Mouse (Mus musculus) left cerebral cortex, adult 2 months (tissue): Measurements from ENCODE around the gene Pde10a. TPM values are rescaled to one million over a fixed set of nuclear protein-coding genes. Genes with fewer than 3 reads are reported as not detected.

Experiments
- DNase-seq, 2 experiments: peaks; one replicate each; pipeline ENCODE4 v3.0.0; 2021 to 2022; ENCODE audit warnings: low spot score in 2 of 2, mixed read lengths in 1 of 2; ENCODE audit errors: extremely low spot score in 1 of 2
- H3K27ac ChIP-seq: fragments of 200-600 bp; 2 replicates; pipeline ENCODE4 v1.8.1; 2022
- H3K4me3 ChIP-seq: fragments of 200-600 bp; 2 replicates; pipeline ENCODE4 v1.8.1; 2022
- CTCF ChIP-seq: fragments of 200-600 bp; IDR thresholded peaks from 2 replicates; pipeline ENCODE4 v1.8.1; 2022; ENCODE audit warnings: antibody characterized with exemption, mild to moderate bottlenecking, moderate library complexity
- intact Hi-C: fragments of 180-260 bp; cut with DNase I; formaldehyde crosslinking; loops from one replicate; pipeline ENCODE4 v1.15.1; 2025
- total RNA-seq, 2 experiments: library from RNA; stranded (reverse); gene quantifications; 2 replicates each; pipeline ENCODE4 v1.2.3; 2021

The Pde10a gene
- total RNA-seq, 2 experiments from 2014 or later = 78.0 to 113 TPM

DNA sequence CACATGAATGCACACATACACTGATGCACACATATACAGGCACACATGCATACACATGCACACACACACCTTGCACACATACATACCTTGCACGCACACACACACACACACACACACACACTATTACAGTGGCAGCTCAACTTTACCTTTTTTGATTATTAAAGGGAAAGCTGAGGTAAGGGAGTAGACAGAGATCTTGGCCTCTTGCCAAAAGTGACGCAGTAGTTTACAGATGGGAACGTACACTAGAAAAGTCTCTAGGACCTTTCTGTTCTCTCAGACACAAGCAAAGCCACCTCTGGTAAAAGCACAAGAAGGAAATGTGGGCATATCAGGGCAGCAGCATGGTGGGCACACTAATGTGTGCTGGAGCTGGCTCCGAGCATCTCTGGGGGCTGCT lies 317.5 kb downstream of the Pde10a start:
- no peak for TF ChIP-seq CTCF
- intact Hi-C loops = no loop called here
- Histone ChIP-seq H3K4me3 (no peak overlapping the region), H3K27ac (no peak overlapping the region)
- no peak for DNase-seq

DNA sequence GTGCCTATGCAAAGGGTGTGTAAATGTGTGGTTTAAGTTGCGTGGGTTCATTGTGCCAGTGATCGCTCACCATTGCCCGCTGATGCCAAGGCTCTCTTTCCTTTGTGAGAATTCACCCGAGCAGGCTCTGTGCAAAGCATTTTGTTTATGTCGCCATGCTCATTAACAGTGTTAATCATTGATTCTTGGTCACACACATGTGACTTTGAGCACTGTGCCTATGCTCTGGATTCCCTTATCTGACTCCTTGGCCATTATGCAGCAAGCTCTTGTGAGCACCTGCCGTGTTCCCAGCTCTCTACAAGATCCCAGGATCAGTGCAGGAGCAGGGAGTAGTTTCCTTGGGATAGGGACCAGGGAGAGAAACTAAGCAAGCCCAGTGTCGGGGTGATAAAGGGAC lies 318.8 kb downstream of the Pde10a start:
- intact Hi-C loops = no loop called here
- DNase-seq = no peak

DNA sequence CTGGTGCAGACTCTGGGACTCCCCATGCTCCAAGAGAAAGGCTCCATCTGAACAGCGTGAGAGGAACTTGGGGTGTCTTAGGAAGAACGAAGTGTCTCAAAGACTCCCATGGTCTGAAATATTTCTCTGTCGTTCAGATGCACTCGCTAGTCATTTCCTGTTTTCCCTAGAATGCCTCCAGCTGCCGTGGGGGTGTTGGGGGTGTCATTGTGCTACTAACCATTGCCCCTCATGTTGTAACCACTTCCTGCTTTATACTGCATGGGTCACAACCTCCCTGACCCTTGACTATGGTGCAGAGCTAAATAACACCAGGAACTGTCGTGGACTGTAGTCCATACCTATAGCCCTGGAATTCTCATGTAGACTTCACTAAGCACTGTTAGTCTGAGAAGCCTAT lies 321.3 kb downstream of the Pde10a start:
- intact Hi-C loops = no loop called here
- no peak for TF ChIP-seq CTCF
- Histone ChIP-seq H3K27ac (no peak overlapping the region), H3K4me3 (no peak overlapping the region)
- no peak for DNase-seq

More for the DNA sequence above, 318.8 kb downstream of the Pde10a start:
- no peak for TF ChIP-seq CTCF
- Histone ChIP-seq H3K27ac (no peak overlapping the region), H3K4me3 (no peak overlapping the region)

DNA sequence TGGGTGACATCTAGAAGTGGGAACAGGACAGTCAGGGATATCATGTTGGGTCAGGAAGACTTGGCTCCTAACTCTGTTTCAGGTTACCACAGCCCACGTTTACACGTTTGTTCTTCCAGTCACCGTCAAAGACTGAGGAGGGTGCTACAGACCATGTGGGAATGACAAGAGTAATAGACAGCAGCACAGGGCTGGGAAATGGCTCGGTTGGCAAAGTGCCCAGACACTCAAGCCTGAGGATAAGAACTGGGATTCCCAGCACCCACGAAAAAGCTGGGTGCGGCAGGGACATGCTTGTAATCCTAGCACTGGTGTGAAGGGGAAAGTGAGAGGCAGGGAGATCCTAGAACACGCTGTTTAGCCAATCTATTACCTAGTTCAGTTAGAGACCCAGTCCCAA lies 322.4 kb downstream of the Pde10a start:
- TF ChIP-seq CTCF = no peak
- no peak overlapping the region for H3K4me3 ChIP-seq
- intact Hi-C loops = no loop called here
- peak; percentile 45 to 50 for DNase-seq
- no peak overlapping the region for H3K27ac ChIP-seq

DNA sequence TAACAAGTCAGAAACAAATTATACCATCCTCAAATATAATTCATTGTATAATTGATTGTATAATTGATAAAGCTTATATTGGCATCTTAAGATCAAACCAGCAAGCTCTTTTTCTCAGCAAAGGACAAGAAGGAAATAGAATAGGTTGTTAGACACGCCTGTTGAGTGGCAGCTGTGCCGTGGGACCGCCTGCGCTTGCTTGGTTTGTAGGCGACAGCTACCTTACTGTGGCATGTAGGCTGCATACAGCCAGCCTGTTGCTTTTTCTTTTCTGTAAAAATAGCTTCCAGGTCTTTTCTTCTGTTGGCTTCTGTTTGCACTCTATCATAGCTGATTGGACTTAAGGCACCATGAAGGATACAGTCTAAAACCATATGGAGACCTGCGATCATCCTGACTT lies 326.7 kb downstream of the Pde10a start:
- intact Hi-C loops = no loop called here
- TF ChIP-seq CTCF = no peak
- no peak overlapping the region for H3K27ac ChIP-seq
- no peak overlapping the region for H3K4me3 ChIP-seq
- DNase-seq = no peak

DNA sequence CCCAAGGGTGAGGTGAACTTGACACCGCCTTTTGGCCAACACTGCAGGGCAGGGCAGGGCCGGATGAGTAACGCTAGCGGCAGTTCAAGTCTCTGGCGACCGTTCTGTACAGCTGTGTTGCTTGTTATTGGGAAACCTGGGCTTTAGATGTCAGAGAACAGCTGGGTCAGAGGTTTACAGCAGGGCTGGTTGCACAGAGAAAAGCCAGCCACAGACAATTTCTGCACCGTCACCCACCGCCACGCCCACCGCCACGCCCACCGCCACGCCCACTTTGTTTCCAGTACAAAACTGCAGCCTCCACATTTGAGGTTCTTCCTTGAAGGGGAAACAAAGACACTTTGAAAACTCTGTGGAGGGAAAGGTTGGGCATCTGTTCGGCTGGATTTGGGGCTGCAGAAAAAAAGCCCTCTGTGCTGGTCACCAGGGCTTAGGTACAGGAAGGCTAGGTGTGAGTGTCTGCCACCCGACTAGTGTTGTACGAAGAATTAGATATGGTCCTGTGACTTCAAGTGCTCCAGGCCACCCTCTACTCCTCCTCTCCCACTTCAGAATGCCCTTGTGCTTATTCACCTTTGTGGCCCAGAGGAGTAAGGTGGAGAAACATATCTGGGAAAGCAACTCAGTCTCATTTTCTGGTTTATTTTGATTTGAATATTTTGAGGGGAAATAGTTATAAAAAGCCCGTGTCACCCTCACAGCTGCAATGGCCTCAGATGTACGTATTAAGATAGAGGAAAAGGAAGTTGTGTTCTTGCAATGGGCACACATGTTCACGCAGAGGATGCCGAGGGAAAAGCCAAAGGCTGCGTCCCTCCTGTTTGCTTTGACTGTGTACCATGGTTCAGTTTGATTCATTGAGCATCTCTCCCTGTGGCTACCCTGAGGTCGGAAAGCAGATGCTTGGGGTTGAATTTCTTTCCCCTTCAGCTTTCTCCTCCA lies 331.5 kb downstream of the Pde10a start:
- TF ChIP-seq CTCF = no peak
- Histone ChIP-seq H3K27ac (no peak overlapping the region), H3K4me3 (no peak overlapping the region)
- DNase-seq = no peak
- intact Hi-C loops = no loop called here

DNA sequence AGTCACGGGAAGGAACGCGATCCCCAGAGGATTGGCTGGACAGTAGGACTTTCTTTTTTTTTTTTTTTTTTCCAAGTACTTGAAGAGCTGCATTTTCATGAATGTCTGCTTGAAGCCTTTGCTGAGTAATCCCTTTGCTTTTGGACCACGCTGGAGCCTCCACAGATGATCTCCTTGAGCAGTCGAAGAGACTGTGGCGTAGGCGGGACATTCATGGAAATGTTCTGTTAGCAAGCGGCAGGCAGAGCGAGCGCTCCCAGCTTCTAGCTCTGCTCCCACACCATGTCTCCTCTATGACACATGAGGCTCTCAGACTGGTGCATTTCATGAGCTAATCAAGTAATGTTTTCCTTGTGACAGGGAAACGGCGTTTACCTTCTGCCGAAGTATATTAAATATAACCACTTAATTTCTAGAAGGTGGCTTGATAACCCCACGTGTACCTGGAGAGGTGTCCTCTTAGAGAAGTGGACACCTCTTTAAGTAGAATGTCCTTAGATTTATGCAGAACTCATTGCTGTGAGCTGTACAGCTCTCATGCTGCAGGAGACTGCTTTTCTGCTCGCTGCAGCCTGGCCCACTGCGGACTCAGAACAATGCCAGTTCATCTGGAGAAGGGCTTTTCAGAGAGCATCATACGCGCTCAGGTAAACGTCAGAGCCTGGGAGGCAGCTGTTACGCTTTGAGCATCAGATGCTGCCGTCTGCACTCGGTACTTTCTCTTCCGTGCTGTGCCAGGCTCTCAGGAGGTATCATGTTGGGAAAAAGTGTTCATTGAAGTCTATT lies 333.7 kb downstream of the Pde10a start:
- Histone ChIP-seq H3K4me3 (peak overlapping the region; percentile 25), H3K27ac (peak overlapping the region; percentile 74)
- intact Hi-C loops = loop anchor here (2.0 kb wide), 1 partner anchor 56 kb away; no protein-coding TSS in a partner anchor
- DNase-seq = peak; percentile 75 to 82
- TF ChIP-seq CTCF = no peak

DNA sequence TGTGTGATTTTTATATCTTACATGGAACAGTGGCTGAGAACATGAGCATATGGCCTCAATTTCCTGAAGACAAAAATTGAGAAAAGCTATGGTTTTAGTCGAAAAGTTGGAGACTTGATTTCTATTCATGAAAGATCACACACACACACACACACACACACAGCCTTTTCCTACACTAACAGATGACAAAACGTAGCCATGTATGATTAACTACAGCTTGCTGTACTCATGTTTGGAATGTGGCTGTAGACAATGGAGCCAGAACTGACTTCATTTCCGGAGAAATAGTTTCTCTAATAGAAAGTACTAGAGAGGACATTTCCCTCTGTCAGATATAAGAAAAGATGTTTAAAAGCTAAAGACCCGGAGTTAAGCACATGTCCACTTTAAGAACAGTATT lies 334.3 kb downstream of the Pde10a start:
- intact Hi-C loops = loop anchor here (2.0 kb wide), 1 partner anchor 57 kb away; no protein-coding TSS in a partner anchor
- TF ChIP-seq CTCF = no peak
- Histone ChIP-seq H3K27ac (peak overlapping the region; percentile 74), H3K4me3 (no peak overlapping the region)
- DNase-seq = no peak

DNA sequence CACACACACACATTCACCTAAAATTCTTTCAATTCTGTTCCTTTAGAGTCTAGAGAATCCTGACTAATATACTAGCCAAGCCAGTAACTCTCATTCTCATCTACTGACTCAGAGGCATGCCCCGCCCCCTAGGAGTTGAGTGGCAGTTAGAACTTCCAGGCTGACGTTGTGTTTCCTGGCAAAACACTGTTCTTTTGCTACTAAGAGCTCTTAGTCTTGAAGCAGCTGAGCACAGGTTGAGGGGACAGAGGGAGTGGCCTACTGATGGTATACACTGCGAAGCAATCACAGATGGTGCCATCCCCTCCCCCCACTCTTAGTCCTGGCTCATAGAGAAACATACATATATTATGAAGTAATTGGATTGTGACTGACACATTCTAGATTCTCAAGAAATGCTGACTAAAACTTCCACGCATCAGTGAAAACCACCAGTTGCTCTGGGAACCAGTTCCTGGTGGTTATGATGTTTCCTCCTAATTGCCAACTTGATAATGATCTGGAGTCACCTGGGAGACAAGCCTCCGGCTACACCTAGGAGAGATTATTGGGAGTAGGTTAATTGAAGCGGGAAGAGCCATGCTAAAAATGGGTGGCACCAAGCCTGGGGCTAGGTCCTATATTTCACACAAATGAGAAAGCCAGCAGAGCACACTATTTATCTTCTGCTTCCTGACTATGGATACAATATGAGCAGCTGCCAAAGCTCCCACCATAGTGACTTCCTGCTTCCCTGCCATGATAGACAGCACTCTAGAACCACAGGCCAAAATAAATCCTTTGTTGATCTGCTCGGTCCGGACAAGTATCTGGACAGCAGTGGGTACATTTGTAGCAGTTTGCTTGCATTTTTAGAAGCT lies 339.7 kb downstream of the Pde10a start:
- no peak for TF ChIP-seq CTCF
- intact Hi-C loops = no loop called here
- Histone ChIP-seq H3K4me3 (no peak overlapping the region), H3K27ac (no peak overlapping the region)
- no peak for DNase-seq

DNA sequence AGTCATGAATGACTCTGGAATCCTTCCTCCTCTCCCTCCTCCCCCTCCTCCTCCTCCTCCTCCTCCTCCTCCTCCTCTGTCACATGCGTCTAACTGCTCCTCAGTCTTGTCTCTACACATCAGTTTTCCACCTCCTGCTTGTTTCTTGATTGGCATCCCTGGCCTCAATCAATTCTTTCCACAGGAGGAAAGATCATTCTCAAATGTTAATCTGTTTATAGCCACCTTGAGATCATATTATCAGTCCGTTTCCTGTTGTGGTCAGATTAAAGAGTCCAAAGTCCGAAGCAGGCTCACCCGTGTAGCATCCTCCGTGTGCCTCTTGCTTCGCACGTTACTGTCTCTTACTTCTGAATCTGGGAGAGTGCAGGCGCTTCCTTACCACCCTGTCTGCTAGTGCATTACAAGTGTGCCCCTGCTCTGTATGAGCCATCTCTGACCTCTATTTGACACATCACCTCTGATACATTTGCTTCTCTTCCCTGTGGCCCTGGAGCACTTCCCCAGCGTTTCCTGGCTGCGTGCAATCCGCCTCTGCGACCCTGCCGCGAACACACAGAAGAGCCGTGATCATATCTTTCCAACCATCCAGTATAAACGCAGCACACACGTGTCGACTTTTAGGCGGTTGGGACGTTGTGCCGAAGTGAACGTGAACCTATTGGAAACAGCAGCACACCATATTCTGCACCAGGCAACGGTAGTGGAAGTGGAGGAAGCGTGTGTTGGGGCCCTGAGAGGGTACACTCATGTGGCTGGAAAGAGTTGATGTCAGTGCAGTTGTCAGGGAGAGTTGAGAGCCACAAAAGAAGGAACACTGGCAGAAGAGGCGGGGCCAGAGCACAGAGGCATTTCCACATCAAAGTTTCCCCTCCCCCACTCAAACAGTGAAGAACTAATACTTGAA lies 342.4 kb downstream of the Pde10a start:
- intact Hi-C loops = no loop called here
- TF ChIP-seq CTCF = no peak
- no peak for DNase-seq
- H3K27ac ChIP-seq = no peak overlapping the region
- H3K4me3 ChIP-seq = no peak overlapping the region
